13 mouse cellular contexts compared by ENCODE assay signal in the genomic region with DNA sequence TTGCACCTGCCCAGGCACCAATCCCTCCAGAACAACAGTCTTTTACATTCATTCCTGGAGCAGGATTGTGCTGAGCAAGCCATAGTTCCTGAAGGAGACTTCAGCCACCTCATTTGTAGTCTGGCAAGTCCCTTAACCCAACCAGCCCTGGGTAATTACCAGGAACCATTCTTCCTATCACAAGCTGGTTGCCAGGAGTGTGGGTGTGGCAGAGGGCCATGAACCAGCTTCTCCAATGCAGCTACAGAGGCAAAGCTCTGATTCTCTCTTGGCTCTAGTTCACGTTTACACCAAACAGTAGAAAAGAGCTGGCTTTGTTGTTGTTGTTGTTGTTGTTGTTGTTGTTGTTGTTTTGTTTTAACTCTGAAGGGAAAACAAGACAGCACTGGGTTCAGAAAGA. TPM values are rescaled to one million over a fixed set of nuclear protein-coding genes. Genes with fewer than 3 reads are reported as not detected.
DNase-seq lines count a peak whose midpoint lies in the region; ATAC-seq and TF ChIP-seq lines count a peak whose summit lies in the region.
"Had no signal": no experiment of that assay in that cellular context is flagged by ENCODE, and none has a peak within 500 bp of the region (broad histone marks: within the 10 kb centered on the region; RNA-seq: fewer than 3 reads in every experiment).

No protein-coding gene starts in this region.

- no peak for TF ChIP-seq CTCF in layer of hippocampus, adult 2 months (conservative IDR thresholded peaks at IDR 0.05)
- TF ChIP-seq CTCF in stomach, postnatal 0 days (IDR thresholded peaks at IDR 0.05; ENCODE audit: low read depth) = no peak

- peaks cover 56% of the 10 kb centered on the region for H3K4me1 ChIP-seq in kidney, embryonic 15.5 days
- H3K4me1 ChIP-seq in stomach, postnatal 0 days (replicated peaks; ENCODE audit: control insufficient read depth, insufficient read depth) = no peaks in the 10 kb centered on the region

- 49% methylated on average over 1 of the region's 1 CpGs for WGBS in kidney, embryonic 15.5 days
- 38% methylated on average over 1 of the region's 1 CpGs for WGBS in stomach, postnatal 0 days

- TF ChIP-seq EP300 in stomach, postnatal 0 days (optimal IDR thresholded peaks at IDR 0.05) = no peak

- no peak overlapping the region for H3K9ac ChIP-seq in kidney, embryonic 15.5 days
- H3K9ac ChIP-seq in stomach, postnatal 0 days (ENCODE audit: low read length) = no peak overlapping the region
- H3K9ac ChIP-seq: embryonic facial prominence, embryonic 15.5 days; limb, embryonic 15.5 days had no signal

- no peaks in the 10 kb centered on the region for H3K36me3 ChIP-seq in kidney, embryonic 15.5 days
- no peaks in the 10 kb centered on the region for H3K36me3 ChIP-seq in stomach, postnatal 0 days (ENCODE audit: control insufficient read depth, insufficient read depth, low read length)
- H3K36me3 ChIP-seq: embryonic facial prominence, embryonic 15.5 days; limb, embryonic 15.5 days had no signal

- H3K27me3 ChIP-seq in kidney, embryonic 15.5 days = peaks cover 12% of the 10 kb centered on the region; the same call in 1 of the 2 replicates
- no peaks in the 10 kb centered on the region for H3K27me3 ChIP-seq in stomach, postnatal 0 days (ENCODE audit: control insufficient read depth, insufficient read depth, low read length)
- H3K27me3 ChIP-seq: Patski had no signal

- no peak for ATAC-seq in kidney, embryonic 15.5 days (replicated peaks; ENCODE audit: low FRiP score)
- ATAC-seq in stomach, postnatal 0 days (ENCODE audit: low FRiP score, low TSS enrichment) = no peak
- ATAC-seq: Patski had no signal

- no peaks in the 10 kb centered on the region for H3K9me3 ChIP-seq in kidney, embryonic 15.5 days (replicated peaks)
- no peaks in the 10 kb centered on the region for H3K9me3 ChIP-seq in stomach, postnatal 0 days (ENCODE audit: control insufficient read depth, low read length)
- H3K9me3 ChIP-seq: embryonic facial prominence, embryonic 15.5 days; limb, embryonic 15.5 days had no signal

- peak; percentile 48 for DNase-seq in layer of hippocampus, adult 11-12 months (ENCODE audit: low spot score)
- DNase-seq in layer of hippocampus, adult 2 months (ENCODE audit: low spot score in 2 of 2) = no peak
- DNase-seq in right cerebral cortex, postnatal 10 days (ENCODE audit: low spot score in 2 of 2) = peak; percentile 54 to 68
- no peak for DNase-seq in right cerebral cortex, postnatal 36 days (ENCODE audit: low spot score in 2 of 2)
- DNase-seq in stomach, postnatal 0 days (ENCODE audit: low spot score) = peak; percentile 60
- DNase-seq in testis, postnatal 10 days (ENCODE audit: low spot score) = no peak
- DNase-seq: adrenal gland, adult 2 months; cerebellum, postnatal 25 days had no signal

- no peak overlapping the region for H3K4me3 ChIP-seq in layer of hippocampus, adult 2 months
- H3K4me3 ChIP-seq in kidney, embryonic 15.5 days (replicated peaks) = no peak overlapping the region
- no peak overlapping the region for H3K4me3 ChIP-seq in stomach, postnatal 0 days (ENCODE audit: low read depth, low read length)
- H3K4me3 ChIP-seq: embryonic facial prominence, embryonic 15.5 days; left cerebral cortex, adult 2 months; limb, embryonic 15.5 days had no signal

- H3K27ac ChIP-seq in layer of hippocampus, adult 2 months = no peak overlapping the region; the same call in 1 of the 2 replicates
- 0 out of 2 replicates have a peak overlapping the region, but pooled peaks have one; percentile 0 for H3K27ac ChIP-seq in kidney, embryonic 15.5 days
- no peak overlapping the region for H3K27ac ChIP-seq in stomach, postnatal 0 days (replicated peaks)
- H3K27ac ChIP-seq: embryonic facial prominence, embryonic 15.5 days; left cerebral cortex, adult 2 months; limb, embryonic 15.5 days had no signal

- H3K4me2 ChIP-seq in kidney, embryonic 15.5 days = no peak overlapping the region
- no peak overlapping the region for H3K4me2 ChIP-seq in stomach, postnatal 0 days (replicated peaks; ENCODE audit: low read depth)
- H3K4me2 ChIP-seq: embryonic facial prominence, embryonic 15.5 days; limb, embryonic 15.5 days had no signal

RNA-seq across cellular contexts. Expression of a gene that starts 3.1 kb away (rescaled TPM):
- total RNA-seq in layer of hippocampus, adult 2 months (2021) = 10 to 100 TPM; 87.1 to 91.2 TPM
- 76.5 and 80.9 TPM in 2 replicates for polyA plus RNA-seq in kidney, embryonic 15.5 days (2015; fragmentation: Nextera tagmentation; extraction: Ambion mirVana)
- 32.1 and 34.1 TPM in 2 replicates for polyA plus RNA-seq in stomach, postnatal 0 days (2015; fragmentation: Nextera tagmentation; extraction: Ambion mirVana)

Comparison
In these comparisons a context has a peak if more than half of its experiments do, and no peak if none do; other contexts are left out.
1. DNase-seq: peak in layer of hippocampus, adult 11-12 months (single experiment), right cerebral cortex, postnatal 10 days (2 of 2) and stomach, postnatal 0 days (single experiment); none in layer of hippocampus, adult 2 months (0 of 2), right cerebral cortex, postnatal 36 days (0 of 2) and testis, postnatal 10 days (single experiment).